In the genomic region with DNA sequence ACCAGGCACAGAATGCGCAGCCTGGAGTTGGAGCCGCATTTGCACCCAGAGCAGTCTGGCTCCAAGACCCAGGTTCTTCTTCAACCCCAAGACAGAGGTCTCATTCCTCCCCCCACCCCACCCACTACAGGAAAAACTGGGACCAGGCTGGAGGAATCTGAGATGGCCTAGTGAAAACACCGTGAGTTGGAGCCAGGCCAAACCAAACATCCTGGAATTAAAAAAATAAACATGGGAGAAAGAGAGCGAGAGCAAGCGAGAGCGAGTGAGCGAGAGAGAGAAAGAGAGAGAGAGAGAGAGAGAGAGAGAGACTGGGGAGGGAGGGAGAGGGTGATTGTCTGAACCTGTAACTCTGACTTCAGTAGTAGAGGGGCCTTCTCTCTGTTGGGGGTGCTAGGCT, we compare ENCODE assay signal across 9 mouse cellular contexts.
DNase-seq lines count a peak whose midpoint lies in the region; ATAC-seq lines count a peak whose summit lies in the region.
"Had no signal": no experiment of that assay in that cellular context is flagged by ENCODE, and none has a peak within 500 bp of the region (broad histone marks: within the 10 kb centered on the region; RNA-seq: fewer than 3 reads in every experiment).

No protein-coding gene starts in this region.

- no peaks in the 10 kb centered on the region for H3K36me3 ChIP-seq in embryonic facial prominence, embryonic 12.5 days
- H3K36me3 ChIP-seq in hindbrain, embryonic 15.5 days: no peaks in the 10 kb centered on the region

- H3K4me1 ChIP-seq in embryonic facial prominence, embryonic 12.5 days: peaks cover 45% of the 10 kb centered on the region
- H3K4me1 ChIP-seq in hindbrain, embryonic 15.5 days (replicated peaks): peaks cover 19% of the 10 kb centered on the region

- intact Hi-C loops in heart, postnatal 25 days (cut with DNase I): no loop called here

- peak; percentile 52 for ATAC-seq in embryonic facial prominence, embryonic 12.5 days (ENCODE audit: insufficient number of reproducible peaks, insufficient read depth, low FRiP score, low TSS enrichment)
- ATAC-seq in hindbrain, embryonic 15.5 days (ENCODE audit: low FRiP score, low read depth): no peak
- ATAC-seq in CD4-positive, CD25-positive, alpha-beta regulatory T cell, adult 4 months: no peak

- peak overlapping the region; percentile 94 for H3K27ac ChIP-seq in embryonic facial prominence, embryonic 12.5 days
- H3K27ac ChIP-seq in hindbrain, embryonic 15.5 days (replicated peaks): 0 out of 2 replicates have a peak overlapping the region, but pooled peaks have one; percentile 48
- H3K27ac ChIP-seq: macrophage had no signal

- DNase-seq in heart, adult 18-20 months: peak; percentile 30 to 33
- no peak for DNase-seq in heart, postnatal 25 days (ENCODE audit: low spot score)
- DNase-seq in lung, postnatal 10 days: peak; percentile 78
- DNase-seq in thymus, postnatal 4 days: no peak
- DNase-seq in ovary, adult 18-20 months (ENCODE audit: low spot score): no peak

- H3K4me2 ChIP-seq in embryonic facial prominence, embryonic 12.5 days (replicated peaks): 0 out of 2 replicates have a peak overlapping the region, but pooled peaks have one; percentile 1
- H3K4me2 ChIP-seq in hindbrain, embryonic 15.5 days: no peak overlapping the region

- no peaks in the 10 kb centered on the region for H3K27me3 ChIP-seq in embryonic facial prominence, embryonic 12.5 days
- no peaks in the 10 kb centered on the region for H3K27me3 ChIP-seq in hindbrain, embryonic 15.5 days

- H3K4me3 ChIP-seq in embryonic facial prominence, embryonic 12.5 days: no peak overlapping the region
- no peak overlapping the region for H3K4me3 ChIP-seq in hindbrain, embryonic 15.5 days

- WGBS in embryonic facial prominence, embryonic 12.5 days: 28% methylated on average over 7 of the region's 7 CpGs
- WGBS in hindbrain, embryonic 15.5 days: 51% methylated on average over 7 of the region's 7 CpGs

- no peaks in the 10 kb centered on the region for H3K9me3 ChIP-seq in embryonic facial prominence, embryonic 12.5 days
- H3K9me3 ChIP-seq in hindbrain, embryonic 15.5 days: no peaks in the 10 kb centered on the region

- no peak overlapping the region for H3K9ac ChIP-seq in embryonic facial prominence, embryonic 12.5 days
- H3K9ac ChIP-seq in hindbrain, embryonic 15.5 days: no peak overlapping the region

Comparison
In these comparisons a context has a peak if more than half of its experiments do, and no peak if none do; other contexts are left out.
1. DNase-seq: peak in heart, adult 18-20 months (2 of 2) and lung, postnatal 10 days (single experiment); none in heart, postnatal 25 days (single experiment), thymus, postnatal 4 days (single experiment) and ovary, adult 18-20 months (single experiment).